Mouse (Mus musculus) kidney, postnatal 0 days (tissue): ENCODE data around the gene Arl8a. TPM values are rescaled to one million over a fixed set of nuclear protein-coding genes. Genes with fewer than 3 reads are reported as not detected.
"Not testable (repeated sequence)": the region's sequence is repeated elsewhere in the genome, so short reads cannot be mapped to it uniquely, and the experiment has no call there.

ENCODE experiments used
- ATAC-seq: fragments of 200-750 bp; cut with Nextera tagmentation; replicated peaks from 2 replicates; pipeline ENCODE4 v1.8.0; 2017; ENCODE audit warnings: low read depth, moderate number of reproducible peaks, moderate TSS enrichment, moderate library complexity; ENCODE audit not compliant: low FRiP score
- DNase-seq: peaks from one replicate; pipeline ENCODE4 v3.0.0-alpha.2; 2016; ENCODE audit warnings: low spot score
- H3K27ac ChIP-seq: fragments of 300-500 bp; sonication (generic); 2 replicates; pipeline ENCODE4 v1.5.1; 2014; ENCODE audit warnings: mild to moderate bottlenecking
- H3K27me3 ChIP-seq: fragments of 300-500 bp; sonication (generic); 2 replicates; pipeline ENCODE4 v1.6.1; 2014; ENCODE audit warnings: low read length, mixed read lengths; ENCODE audit not compliant: insufficient read depth
- H3K36me3 ChIP-seq: fragments of 300-500 bp; sonication (generic); 2 replicates; pipeline ENCODE4 v1.6.1; 2014; ENCODE audit warnings: low read length, mixed read lengths; ENCODE audit not compliant: insufficient read depth
- H3K4me1 ChIP-seq: fragments of 300-500 bp; sonication (generic); replicated peaks from 2 replicates; pipeline ENCODE4 v1.6.1; 2014; ENCODE audit warnings: antibody characterized with exemption, low read length, mixed read lengths; ENCODE audit not compliant: insufficient read depth
- H3K4me2 ChIP-seq: fragments of 300-500 bp; sonication (generic); 2 replicates; pipeline ENCODE4 v1.6.1; 2014; ENCODE audit warnings: mild to moderate bottlenecking, low read length, moderate library complexity, mixed read lengths
- H3K4me3 ChIP-seq: fragments of 300-500 bp; sonication (generic); replicated peaks from 2 replicates; pipeline ENCODE4 v1.5.1; 2014; ENCODE audit warnings: low read depth, low read length
- H3K9ac ChIP-seq: fragments of 300-500 bp; sonication (generic); 2 replicates; pipeline ENCODE4 v1.6.1; 2014; ENCODE audit warnings: low read depth, low read length
- H3K9me3 ChIP-seq: fragments of 300-500 bp; sonication (generic); replicated peaks from 2 replicates; pipeline ENCODE4 v1.6.1; 2016; ENCODE audit warnings: low read length, inconsistent platforms, mixed read lengths
- CTCF ChIP-seq: IDR thresholded peaks from 2 replicates; pipeline ENCODE4 v1.5.1; 2016; ENCODE audit warnings: antibody characterized with exemption, low read depth, mild to moderate bottlenecking, moderate library complexity
- WGBS: fragments of 180-500 bp; shearing (Covaris S2); extraction: QIAGEN DNeasy Blood & Tissue Kit; methylation state at CpG from one replicate; pipeline ENCODE4 v1.1.7; 2014; 5-methylcytosine and 5-hydroxymethylcytosine counted together
- polyA plus RNA-seq: library from polyadenylated mRNA; unstranded; fragments of >200 nt; fragmentation: Nextera tagmentation; extraction: Ambion mirVana; gene quantifications from 2 replicates; pipeline ENCODE4 v1.2.1, GENCODE M21; 2015

The Arl8a gene
- polyA plus RNA-seq, 1 experiment from 2014 or later: 49.3 TPM

DNA sequence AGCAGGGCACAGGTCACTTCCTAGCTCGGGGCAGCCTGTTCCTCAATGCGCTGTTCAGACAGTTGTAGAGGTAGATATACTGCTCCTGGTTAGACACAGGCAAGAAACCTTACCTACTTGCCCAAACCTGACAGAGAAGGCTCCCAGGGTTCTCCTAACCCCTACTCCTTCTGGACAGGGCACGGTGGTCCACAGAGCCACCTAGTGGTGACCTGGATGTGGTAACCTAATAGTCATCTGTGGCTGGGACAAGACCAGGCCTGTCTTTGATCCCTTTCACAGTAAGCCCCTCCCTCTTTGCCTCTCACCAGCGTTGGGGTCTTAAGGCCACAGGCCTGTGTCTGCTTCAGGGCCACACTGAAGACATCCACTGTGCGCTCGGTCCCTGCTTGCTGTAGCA, 38.0 kb upstream of the Arl8a start:
- Histone ChIP-seq H3K4me2 (no peak overlapping the region), H3K4me3 (no peak overlapping the region), H3K27me3 (peaks cover 16% of the 10 kb centered on the region), H3K9ac (no peak overlapping the region), H3K9me3 (no peaks in the 10 kb centered on the region), H3K27ac (no peak overlapping the region), H3K36me3 (no peaks in the 10 kb centered on the region), H3K4me1 (peaks cover 12% of the 10 kb centered on the region; the same call in 1 of the 2 replicates)
- DNase-seq (peak; percentile 72), ATAC-seq (no peak)
- peak; percentile 77 for TF ChIP-seq CTCF
- 41% methylated on average over 6 of the region's 6 CpGs for WGBS

GRCm38 (mm10) chr1:135110075-135110474, 36.5 kb upstream of the Arl8a start:
- DNase-seq (peak; percentile 75), ATAC-seq (no peak)
- Histone ChIP-seq H3K36me3 (no peaks in the 10 kb centered on the region), H3K4me1 (peaks cover 8% of the 10 kb centered on the region; the same call in 1 of the 2 replicates), H3K9ac (no peak overlapping the region), H3K27me3 (peaks cover 2% of the 10 kb centered on the region; the same call in 1 of the 2 replicates), H3K9me3 (no peaks in the 10 kb centered on the region), H3K4me2 (no peak overlapping the region), H3K4me3 (no peak overlapping the region), H3K27ac (no peak overlapping the region)
- TF ChIP-seq CTCF: peak; percentile 94
- WGBS: 15% methylated on average over 6 of the region's 6 CpGs

- WGBS: 61% methylated on average over 4 of the region's 5 CpGs
- not testable (repeated sequence) for H3K4me1 ChIP-seq, H3K4me3 ChIP-seq, H3K9ac ChIP-seq, H3K27me3 ChIP-seq, H3K36me3 ChIP-seq, ATAC-seq, DNase-seq, H3K9me3 ChIP-seq, H3K4me2 ChIP-seq, H3K27ac ChIP-seq
These were observed 35.4 kb upstream of the Arl8a start for GRCm38 (mm10) chr1:135111271-135111670.

GRCm38 (mm10) chr1:135112661-135113060, 34.0 kb upstream of the Arl8a start:
- no peak overlapping the region for H3K4me2 ChIP-seq
- no peak overlapping the region for H3K9ac ChIP-seq
- H3K27me3 ChIP-seq: no peaks in the 10 kb centered on the region
- TF ChIP-seq CTCF: peak; percentile 89
- no peak for ATAC-seq
- 8% methylated on average over 8 of the region's 8 CpGs for WGBS
- H3K27ac ChIP-seq: no peak overlapping the region
- DNase-seq: peak; percentile 62
- H3K4me3 ChIP-seq: no peak overlapping the region
- no peaks in the 10 kb centered on the region for H3K36me3 ChIP-seq
- no peaks in the 10 kb centered on the region for H3K9me3 ChIP-seq
- H3K4me1 ChIP-seq: peaks cover 3% of the 10 kb centered on the region; the same call in 1 of the 2 replicates

DNA sequence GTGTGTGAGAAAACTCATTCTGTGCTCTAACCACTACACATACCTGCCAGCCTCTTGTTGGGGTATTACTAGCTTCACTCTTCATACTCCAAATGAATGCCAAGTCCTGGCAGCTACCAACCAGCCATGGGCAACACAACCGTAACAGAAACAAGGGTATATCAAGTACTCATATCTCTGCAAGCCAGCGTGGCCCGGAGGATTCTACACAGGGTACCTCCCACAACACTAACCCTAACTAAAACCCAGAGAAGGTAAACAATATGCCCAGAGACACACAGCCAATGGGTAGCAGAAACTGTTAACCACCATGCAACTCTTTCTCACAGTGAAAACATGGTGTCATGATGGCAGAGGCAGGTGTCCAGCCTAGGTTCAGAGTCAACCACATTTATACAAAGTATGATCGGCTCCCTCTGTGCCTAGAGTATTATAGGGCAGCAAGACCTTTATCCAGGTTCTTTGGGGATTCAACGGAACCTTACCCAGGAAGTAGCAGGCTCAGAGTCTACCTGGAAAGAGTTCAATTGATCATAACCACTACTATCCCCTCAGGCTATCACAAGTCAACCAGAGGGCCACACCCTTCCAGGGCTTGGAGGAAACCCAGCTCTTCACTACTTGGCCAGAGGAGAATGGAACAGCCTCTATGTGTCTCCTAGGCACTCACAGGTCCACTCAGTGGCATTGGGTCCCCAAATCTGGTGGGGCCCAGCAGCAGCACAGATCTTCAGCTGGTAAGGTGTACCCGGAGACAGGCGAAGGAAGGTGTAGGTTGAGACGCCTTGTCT, 21.9 kb upstream of the Arl8a start:
- no peaks in the 10 kb centered on the region for H3K9me3 ChIP-seq
- no peak for TF ChIP-seq CTCF

DNA sequence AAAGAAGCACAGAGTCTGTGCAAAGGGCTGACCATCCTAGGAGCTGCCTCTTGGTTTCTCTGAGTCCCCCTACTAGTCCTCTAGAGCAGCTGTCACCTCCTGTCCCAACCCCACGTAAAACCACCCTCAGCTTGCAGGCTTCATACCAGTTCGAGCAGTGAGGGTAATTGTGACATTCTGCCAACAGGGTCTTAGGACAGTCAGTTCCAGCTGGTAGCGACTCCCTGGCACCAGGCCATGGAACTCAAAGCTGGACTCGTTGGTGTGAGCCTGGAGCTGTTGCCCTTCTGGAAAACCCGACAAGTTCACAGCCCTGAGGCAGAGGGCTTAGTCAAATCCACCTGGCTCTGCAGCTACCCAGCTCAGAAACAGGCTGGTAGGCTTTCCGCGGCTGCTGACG, 20.6 kb upstream of the Arl8a start:
- no peak overlapping the region for H3K4me3 ChIP-seq
- WGBS: 59% methylated on average over 8 of the region's 8 CpGs
- H3K4me1 ChIP-seq: peaks cover 16% of the 10 kb centered on the region; the same call in 1 of the 2 replicates
- TF ChIP-seq CTCF: no peak
- ATAC-seq (no peak), DNase-seq (no peak)
- H3K27ac ChIP-seq: no peak overlapping the region
- H3K36me3 ChIP-seq: no peaks in the 10 kb centered on the region
- H3K9me3 ChIP-seq: no peaks in the 10 kb centered on the region
- no peaks in the 10 kb centered on the region for H3K27me3 ChIP-seq
- H3K4me2 ChIP-seq: no peak overlapping the region
- H3K9ac ChIP-seq: no peak overlapping the region

More for the DNA sequence above, 21.9 kb upstream of the Arl8a start:
- Histone ChIP-seq H3K4me2 (no peak overlapping the region), H3K4me1 (peaks cover 16% of the 10 kb centered on the region; the same call in 1 of the 2 replicates), H3K9ac (no peak overlapping the region), H3K4me3 (no peak overlapping the region), H3K27me3 (no peaks in the 10 kb centered on the region), H3K36me3 (no peaks in the 10 kb centered on the region), H3K27ac (no peak overlapping the region)
- no peak for ATAC-seq
- no peak for DNase-seq
- WGBS: 91% methylated on average over 8 of the region's 8 CpGs
